7 mouse cellular contexts compared by ENCODE assay signal in the genomic region with DNA sequence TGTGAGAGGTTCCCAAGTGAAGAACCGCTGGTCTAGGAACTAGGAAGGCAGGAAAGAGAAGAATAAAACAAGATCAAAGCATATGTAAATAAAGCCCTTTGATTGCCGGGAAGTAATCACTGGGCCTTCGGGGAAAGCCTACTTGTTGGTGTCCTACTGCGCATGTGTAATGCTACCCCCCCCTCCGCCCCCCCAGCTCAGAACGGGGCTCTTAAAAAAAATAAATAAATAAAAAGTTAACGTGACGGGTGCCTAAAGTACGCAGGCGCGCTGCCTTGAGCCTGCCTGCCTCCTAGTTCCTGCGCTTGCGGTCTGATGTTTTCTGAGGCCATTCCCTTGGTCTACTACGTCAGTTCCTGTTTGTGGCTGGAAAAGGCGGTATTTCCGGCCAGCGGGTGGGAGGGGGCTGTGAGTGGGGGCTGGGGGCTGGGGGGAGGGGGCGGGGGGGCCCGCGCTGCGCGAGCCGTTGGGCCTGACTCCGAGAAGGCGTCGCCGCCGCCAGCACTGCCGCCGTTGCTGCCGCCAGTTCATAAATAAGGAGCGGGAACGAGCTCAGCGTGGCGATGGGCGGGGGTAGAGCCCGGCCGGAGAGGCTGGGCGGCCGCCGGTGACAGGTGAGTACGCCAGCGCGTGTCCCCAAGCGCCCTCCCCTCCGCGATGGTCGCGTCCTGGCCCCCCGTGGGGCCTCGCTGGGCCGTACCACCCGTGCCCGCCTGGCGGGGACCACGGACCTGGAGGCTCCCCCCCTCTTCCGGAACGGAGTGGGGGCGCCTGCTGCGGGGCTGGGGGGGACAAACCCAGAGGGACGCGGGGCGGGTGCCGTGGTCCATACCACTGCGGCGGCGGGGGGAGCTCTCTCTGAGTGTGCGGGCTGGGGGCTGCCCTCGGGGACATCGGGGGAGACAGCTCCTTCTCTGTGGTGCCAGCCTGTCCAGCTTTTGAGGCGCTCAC. TPM values are rescaled to one million over a fixed set of nuclear protein-coding genes. Genes with fewer than 3 reads are reported as not detected.
DNase-seq lines count a peak whose midpoint lies in the region; ATAC-seq lines count a peak whose summit lies in the region.

A gene (plus strand): TSS at position 287 of the 951 bp plus-strand sequence.

- DNase-seq in adrenal gland, postnatal 10 days: peak; percentile 92
- peak; percentile 97 for DNase-seq in embryo, embryonic 9.5 days (ENCODE audit: extremely low spot score)
- DNase-seq in gastrocnemius, postnatal 4 days (ENCODE audit: low spot score in 2 of 2): peak; percentile 75 to 87
- DNase-seq in limb, embryonic 10.5 days (ENCODE audit: low spot score): peak; percentile 95
- DNase-seq in spleen, adult 12 weeks (ENCODE audit: low spot score): peak; percentile 75

- H3K4me1 ChIP-seq in intestine, embryonic 16.5 days (ENCODE audit: control insufficient read depth, insufficient read depth, low read length): peaks cover 21% of the 10 kb centered on the region
- peaks cover 18% of the 10 kb centered on the region for H3K4me1 ChIP-seq in limb, embryonic 10.5 days
- peaks cover 30% of the 10 kb centered on the region for H3K4me1 ChIP-seq in midbrain, embryonic 13.5 days (replicated peaks)

- peak within 1 kb of the TSS; percentile 92 for H3K9ac ChIP-seq in intestine, embryonic 16.5 days (ENCODE audit: low read depth, low read length)
- peak within 1 kb of the TSS; percentile 77 for H3K9ac ChIP-seq in midbrain, embryonic 13.5 days (replicated peaks)

- peak; percentile 90 for ATAC-seq in intestine, embryonic 16.5 days
- peak; percentile 94 for ATAC-seq in midbrain, embryonic 13.5 days

- no peaks in the 10 kb centered on the region for H3K36me3 ChIP-seq in intestine, embryonic 16.5 days (ENCODE audit: control insufficient read depth, insufficient read depth, low read length)
- peaks cover 18% of the 10 kb centered on the region for H3K36me3 ChIP-seq in limb, embryonic 10.5 days
- no peaks in the 10 kb centered on the region for H3K36me3 ChIP-seq in midbrain, embryonic 13.5 days

- peak within 1 kb of the TSS; percentile 98 for H3K27ac ChIP-seq in intestine, embryonic 16.5 days (ENCODE audit: low read length)
- H3K27ac ChIP-seq in limb, embryonic 10.5 days: peak within 1 kb of the TSS; percentile 96
- H3K27ac ChIP-seq in midbrain, embryonic 13.5 days: peak within 1 kb of the TSS; percentile 99

- H3K4me2 ChIP-seq in intestine, embryonic 16.5 days (ENCODE audit: low read depth, low read length): peak within 1 kb of the TSS; percentile 67
- peak within 1 kb of the TSS; percentile 65 for H3K4me2 ChIP-seq in midbrain, embryonic 13.5 days (replicated peaks)

- under 1% methylated on average over 62 of the region's 71 CpGs for WGBS in intestine, embryonic 16.5 days
- 1% methylated on average over 71 of the region's 71 CpGs for WGBS in limb, embryonic 10.5 days
- under 1% methylated on average over 31 of the region's 71 CpGs for WGBS in midbrain, embryonic 13.5 days

- H3K4me3 ChIP-seq in intestine, embryonic 16.5 days (ENCODE audit: low read length): peak within 1 kb of the TSS; percentile 81
- H3K4me3 ChIP-seq in limb, embryonic 10.5 days: peak within 1 kb of the TSS; percentile 79
- peak within 1 kb of the TSS; percentile 64 for H3K4me3 ChIP-seq in midbrain, embryonic 13.5 days (replicated peaks)

- H3K9me3 ChIP-seq in intestine, embryonic 16.5 days (ENCODE audit: control insufficient read depth, low read length): no peaks in the 10 kb centered on the region
- no peaks in the 10 kb centered on the region for H3K9me3 ChIP-seq in limb, embryonic 10.5 days (replicated peaks)
- no peaks in the 10 kb centered on the region for H3K9me3 ChIP-seq in midbrain, embryonic 13.5 days

- no peaks in the 10 kb centered on the region for H3K27me3 ChIP-seq in intestine, embryonic 16.5 days (replicated peaks; ENCODE audit: control insufficient read depth, insufficient read depth, low read length)
- no peaks in the 10 kb centered on the region for H3K27me3 ChIP-seq in limb, embryonic 10.5 days (ENCODE audit: low read depth, poor library complexity, severe bottlenecking)
- H3K27me3 ChIP-seq in midbrain, embryonic 13.5 days: no peaks in the 10 kb centered on the region

RNA-seq across cellular contexts. Expression of the gene that starts here (rescaled TPM):
- 100 to 1,000 TPM; 237 to 317 TPM for total RNA-seq in adrenal gland, postnatal 10 days (2021)
- total RNA-seq in gastrocnemius, postnatal 4 days (2021): 100 to 1,000 TPM; 183 to 188 TPM
- polyA plus RNA-seq in intestine, embryonic 16.5 days (2015; fragmentation: Nextera tagmentation; extraction: Ambion mirVana): 58.5 and 60.3 TPM in 2 replicates
- 91.3 and 95.0 TPM in 2 replicates for polyA plus RNA-seq in limb, embryonic 10.5 days (2016; fragmentation: Nextera tagmentation; extraction: Ambion mirVana)
- polyA plus RNA-seq in midbrain, embryonic 13.5 days (2015; fragmentation: Nextera tagmentation; extraction: Ambion mirVana): 64.3 and 67.4 TPM in 2 replicates

Comparison
In these comparisons a context has a peak if more than half of its experiments do, and no peak if none do; other contexts are left out.
1. Peak in every context shown above with its lines: DNase-seq, ATAC-seq, H3K4me3 ChIP-seq and H3K27ac ChIP-seq.